Mouse (Mus musculus) forebrain, embryonic 12.5 days (tissue): ENCODE data around the gene Stx18. TPM values are rescaled to one million over a fixed set of nuclear protein-coding genes. Genes with fewer than 3 reads are reported as not detected.

Experiments
- polyA plus RNA-seq: library from polyadenylated mRNA; unstranded; fragments of >200 nt; fragmentation: Nextera tagmentation; extraction: Ambion mirVana; gene quantifications from 2 replicates; pipeline ENCODE4 v1.2.1, GENCODE M21; 2016

Gene Stx18
- polyA plus RNA-seq, 1 experiment from 2014 or later = 41.6 TPM

Other genes with a start within 250 kb of the Stx18 start
- 40.3 and 67.9 TPM in 2 replicates for gene Msx1, start 214.2 kb upstream of the Stx18 start, polyA plus RNA-seq
- gene Nsg1, start 121.2 kb downstream of the Stx18 start, polyA plus RNA-seq = 376 and 398 TPM in 2 replicates
- gene Zbtb49, start 181.7 kb downstream of the Stx18 start, polyA plus RNA-seq = 24.7 and 27.6 TPM in 2 replicates
- 117 and 128 TPM in 2 replicates for gene Lyar, start 181.7 kb downstream of the Stx18 start, polyA plus RNA-seq
- gene Tmem128, start 221.4 kb downstream of the Stx18 start, polyA plus RNA-seq = 90.9 and 91.4 TPM in 2 replicates
- gene Otop1, start 237.2 kb downstream of the Stx18 start, polyA plus RNA-seq = not detected in 2 replicates